Mouse (Mus musculus) right cerebral cortex, adult 18-20 months (tissue): ENCODE results near the gene Ank2.
"Not testable (repeated sequence)": the region's sequence is repeated elsewhere in the genome, so short reads cannot be mapped to it uniquely, and the experiment has no call there.

Experiments used
- DNase-seq: peaks from one replicate; pipeline ENCODE4 v3.0.0; 2022; ENCODE audit warnings: mixed read lengths

Ank2 gene

GRCm38 (mm10) chr3:127408684-127409550 is 90.2 kb downstream of the Ank2 start:
- peak; percentile 92 for DNase-seq

- DNase-seq, result no peak
Measured at GRCm38 (mm10) chr3:127407868-127408574, 91.1 kb downstream of the Ank2 start.

- no peak for DNase-seq
Measured at GRCm38 (mm10) chr3:127406883-127407282, 92.3 kb downstream of the Ank2 start.

GRCm38 (mm10) chr3:127404371-127404770 is 94.8 kb downstream of the Ank2 start:
- DNase-seq, result no peak

- no peak for DNase-seq
Measured at GRCm38 (mm10) chr3:127400976-127401375, 98.2 kb downstream of the Ank2 start.

- DNase-seq, result not testable (repeated sequence)
Measured at GRCm38 (mm10) chr3:127400468-127400867, 98.7 kb downstream of the Ank2 start.

GRCm38 (mm10) chr3:127397774-127398173 is 101.4 kb downstream of the Ank2 start:
- no peak for DNase-seq

GRCm38 (mm10) chr3:127395202-127395601 is 103.9 kb downstream of the Ank2 start:
- peak; percentile 62 for DNase-seq

GRCm38 (mm10) chr3:127387016-127387517 is 112.1 kb downstream of the Ank2 start:
- DNase-seq, result no peak

- no peak for DNase-seq
Measured at GRCm38 (mm10) chr3:127383231-127383630, 115.9 kb downstream of the Ank2 start.

- DNase-seq, result no peak
Measured at GRCm38 (mm10) chr3:127376901-127377460, 122.2 kb downstream of the Ank2 start.

- DNase-seq, result no peak
Measured at GRCm38 (mm10) chr3:127375956-127376660, 123.0 kb downstream of the Ank2 start.

- DNase-seq, result no peak
Measured at GRCm38 (mm10) chr3:127374190-127374710, 124.9 kb downstream of the Ank2 start.

GRCm38 (mm10) chr3:127371774-127372173 is 127.4 kb downstream of the Ank2 start:
- DNase-seq, result no peak

GRCm38 (mm10) chr3:127369529-127369928 is 129.6 kb downstream of the Ank2 start:
- DNase-seq, result no peak

GRCm38 (mm10) chr3:127367450-127367849 is 131.7 kb downstream of the Ank2 start:
- DNase-seq, result no peak

- DNase-seq, result no peak
Measured at GRCm38 (mm10) chr3:127363512-127363911, 135.6 kb downstream of the Ank2 start.

GRCm38 (mm10) chr3:127362611-127363393 is 136.3 kb downstream of the Ank2 start:
- DNase-seq, result no peak

- no peak for DNase-seq
Measured at GRCm38 (mm10) chr3:127361846-127362245, 137.3 kb downstream of the Ank2 start.

GRCm38 (mm10) chr3:127361384-127361783 is 137.8 kb downstream of the Ank2 start:
- DNase-seq, result no peak

- DNase-seq, result no peak
Measured at GRCm38 (mm10) chr3:127355252-127355651, 143.9 kb downstream of the Ank2 start.
